Mouse (Mus musculus): ENCODE measurements at regions not wholly inside any gene's neighbourhood (a gene's known extent, or its start where the extent isn't known, plus 50 kb on each side); places are given as distances from the start of the nearest gene placed in this dataset.

DNA sequence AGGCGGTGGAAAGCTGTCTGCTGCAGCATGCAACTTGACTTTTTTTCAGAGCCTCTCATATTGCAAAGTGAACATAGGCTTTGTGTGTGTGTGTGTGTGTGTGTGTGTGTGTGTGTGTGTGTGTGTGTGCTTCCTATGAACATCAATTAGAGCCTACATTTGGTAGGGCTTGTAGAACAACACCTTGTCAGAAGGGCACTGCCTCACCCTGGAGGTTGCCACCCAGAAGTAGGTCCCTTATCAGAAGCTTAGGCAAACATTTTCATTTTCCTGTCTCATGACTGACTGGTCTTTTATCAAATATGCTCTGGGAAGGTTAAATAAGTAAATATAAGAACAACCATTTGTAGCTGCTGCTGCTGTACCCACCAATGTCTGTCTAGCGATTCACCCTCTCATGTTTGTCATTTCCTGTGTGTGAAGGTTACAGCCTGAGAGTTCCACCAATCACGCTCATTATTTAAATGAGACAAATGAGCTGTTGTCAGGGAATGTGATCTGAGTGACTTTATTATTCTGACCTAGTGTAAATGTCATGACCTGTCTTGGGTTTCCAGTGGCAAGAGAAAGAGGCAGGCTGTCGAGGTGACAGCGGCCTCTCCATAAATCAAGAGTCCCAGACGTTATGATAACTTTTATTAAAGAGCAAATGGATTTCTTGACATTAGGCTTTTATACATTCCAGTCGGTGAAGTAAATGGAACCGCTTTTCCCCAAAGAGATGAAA lies 310.1 kb downstream of the Irx1 start:
- DNase-seq: peak; percentile 8

DNA sequence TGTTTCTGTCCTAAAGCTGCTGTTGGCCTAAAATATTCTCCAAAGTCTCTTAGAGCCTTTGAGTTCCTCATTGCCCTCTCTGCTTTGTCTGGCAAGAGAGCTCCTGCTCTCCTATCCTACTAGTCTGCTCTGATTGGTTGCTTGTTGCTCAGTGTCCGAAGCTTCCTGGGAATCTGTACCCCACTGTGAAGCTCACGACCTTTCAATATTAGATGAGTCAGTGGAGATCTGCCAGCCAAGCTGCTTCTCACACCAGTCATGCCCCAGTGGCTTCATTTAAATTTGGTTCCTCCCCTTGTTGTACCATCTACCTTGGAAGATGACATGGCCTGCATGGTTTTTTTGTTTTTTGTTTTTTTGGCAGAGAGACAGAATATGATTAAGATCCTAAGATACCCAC lies 313.6 kb downstream of the Irx1 start:
- DNase-seq: no peak

DNA sequence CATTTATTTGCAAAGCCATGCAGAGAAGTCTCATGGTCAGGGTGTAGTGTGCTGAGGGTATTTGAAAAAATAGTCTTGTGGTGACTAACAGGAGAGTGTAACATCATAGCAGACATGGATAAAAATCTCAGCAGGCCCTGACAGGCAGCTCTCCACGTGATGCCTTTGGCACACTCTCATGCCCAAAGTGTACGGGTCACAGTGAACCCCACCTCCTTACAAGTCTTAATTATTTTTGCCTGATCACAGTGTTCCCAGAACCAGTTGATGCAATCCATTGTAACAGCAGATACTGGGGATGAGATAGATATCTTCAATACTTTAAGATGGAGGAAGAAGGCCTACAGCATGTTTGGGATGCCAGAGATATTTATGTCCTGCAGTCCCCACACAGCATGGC lies 314.5 kb downstream of the Irx1 start:
- DNase-seq: no peak

DNA sequence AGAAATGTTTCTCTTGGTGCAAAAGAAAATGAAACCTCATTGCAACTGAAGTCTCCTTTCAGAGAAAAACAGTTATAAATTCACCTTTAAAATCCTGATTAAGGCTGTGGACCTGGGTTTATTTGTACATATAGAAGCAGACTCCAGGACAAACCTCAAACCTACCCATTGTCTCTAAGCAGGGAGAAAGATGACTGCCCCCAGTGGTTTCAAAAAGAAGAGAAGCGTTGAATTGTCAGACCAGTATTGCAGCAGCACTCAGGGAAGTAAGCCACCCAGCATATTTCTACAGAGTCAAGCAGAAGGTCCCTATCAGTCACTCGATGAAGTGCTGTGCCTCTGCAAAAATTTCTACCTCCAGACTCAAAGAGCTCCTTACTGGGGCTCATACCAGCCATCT lies 332.1 kb downstream of the Irx1 start:
- DNase-seq: no peak

DNA sequence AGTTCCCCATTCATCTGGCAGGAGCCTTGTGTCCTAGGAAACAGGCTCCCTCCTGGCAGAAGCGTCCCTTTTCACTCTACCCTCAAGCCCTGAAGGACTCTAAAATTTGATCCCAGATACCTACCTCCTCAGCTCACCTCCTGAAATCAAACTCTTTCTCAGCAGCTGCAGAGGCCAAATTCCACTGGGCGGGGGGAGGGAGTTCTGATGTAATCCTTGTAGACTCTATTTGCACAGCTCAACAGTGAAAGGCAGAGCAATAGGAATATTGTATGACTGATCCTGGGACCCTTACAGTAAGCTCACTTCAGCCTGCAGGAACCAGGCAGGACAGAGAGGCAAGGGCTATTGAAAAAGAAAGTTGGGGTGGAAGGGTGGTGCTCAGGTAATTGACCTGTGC lies 346.3 kb downstream of the Irx1 start:
- no peak for DNase-seq

DNA sequence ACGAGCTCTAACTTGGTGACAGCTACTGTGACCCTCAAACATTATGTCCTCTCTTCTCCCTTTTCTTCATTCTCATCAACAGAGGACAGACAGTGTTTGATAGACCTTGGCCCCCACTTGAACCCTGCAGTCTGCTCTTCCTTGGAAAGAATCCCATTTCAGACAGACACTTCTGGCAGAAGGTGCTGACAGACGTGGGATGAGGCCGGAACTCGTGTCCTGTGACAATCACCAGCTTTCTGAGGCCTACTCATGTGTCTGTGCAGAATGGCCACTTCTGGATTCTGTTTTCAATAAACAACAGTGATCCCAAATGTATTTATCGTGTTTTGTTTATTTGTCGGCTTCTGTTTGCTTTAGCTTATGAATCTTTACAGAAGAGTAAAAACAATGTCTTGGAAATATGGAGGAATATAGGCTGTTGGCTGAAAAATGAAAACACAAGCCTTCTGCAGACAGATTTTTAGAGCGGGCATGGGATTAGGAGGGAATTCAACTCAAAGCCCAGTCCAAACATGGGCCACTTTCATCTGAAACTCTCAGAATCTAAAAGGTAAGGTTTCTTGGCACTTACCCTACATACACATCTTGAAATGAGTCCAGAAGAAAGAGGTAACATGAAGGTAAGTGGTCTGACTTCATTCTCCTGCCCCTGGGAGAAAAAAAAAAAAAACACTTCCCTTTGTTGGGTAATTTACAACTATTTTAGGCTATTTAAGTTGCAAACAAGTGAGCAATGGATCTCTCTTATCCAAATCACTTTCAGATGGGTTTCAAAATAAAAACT lies 350.9 kb downstream of the Irx1 start:
- no peak for DNase-seq

DNA sequence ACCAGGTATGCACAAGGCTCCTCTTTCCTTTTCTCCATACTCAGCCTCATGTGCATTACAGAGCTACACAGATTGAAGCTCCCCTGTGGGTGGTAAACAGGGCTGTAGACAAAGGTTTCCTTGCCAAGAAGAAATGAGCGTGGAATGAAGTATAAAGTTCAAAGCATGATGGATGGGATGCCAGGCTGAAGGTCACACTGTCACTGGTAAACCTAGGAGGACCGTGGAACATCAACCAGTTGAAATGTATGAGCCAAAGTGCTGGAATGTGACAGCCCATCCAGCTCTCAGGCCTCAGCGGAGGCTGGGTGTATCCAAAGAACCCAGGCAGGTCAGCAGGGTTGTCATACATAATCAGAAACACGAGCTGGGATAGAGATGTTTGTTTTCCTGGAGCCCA lies 381.0 kb downstream of the Irx1 start:
- no peak for DNase-seq

DNA sequence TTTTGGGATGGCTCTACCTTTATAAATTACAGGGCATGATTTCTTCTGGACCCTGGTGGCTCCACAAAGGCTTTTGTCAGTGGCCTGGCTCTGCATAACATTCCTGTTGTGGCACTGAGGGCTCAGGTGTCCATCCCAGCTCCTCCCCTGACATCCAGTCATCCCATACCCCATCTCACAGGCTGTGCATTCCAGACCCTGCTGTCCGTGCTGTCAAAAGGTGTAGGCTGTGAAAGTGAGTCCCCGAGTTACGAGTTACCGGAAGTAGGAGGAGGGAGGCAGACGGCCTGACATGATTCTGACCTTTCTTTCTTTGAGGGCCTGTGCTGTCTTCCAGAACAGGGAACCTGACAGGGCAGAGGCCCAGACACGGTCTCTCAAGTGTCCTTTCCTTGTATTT lies 397.6 kb downstream of the Irx1 start:
- no peak for DNase-seq

DNA sequence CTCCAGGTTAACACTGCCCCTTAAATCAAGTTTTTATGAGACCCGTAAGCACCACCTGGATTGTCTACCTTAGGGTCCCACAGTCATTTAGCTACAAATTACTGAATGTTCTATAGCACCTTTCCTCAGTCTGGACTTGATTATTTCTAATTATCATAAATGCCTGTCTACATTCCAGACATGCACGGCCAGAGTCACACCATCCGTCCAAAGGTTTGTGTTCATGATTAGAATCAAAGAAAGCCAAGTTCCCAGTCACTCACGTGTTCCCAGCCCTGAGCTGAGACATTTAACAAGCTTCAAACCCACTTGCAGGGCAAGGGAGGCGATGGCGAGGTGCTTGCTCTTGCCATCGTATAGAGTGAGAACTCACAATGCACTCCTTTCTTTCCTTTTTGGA lies 398.1 kb downstream of the Irx1 start:
- no peak for DNase-seq

DNA sequence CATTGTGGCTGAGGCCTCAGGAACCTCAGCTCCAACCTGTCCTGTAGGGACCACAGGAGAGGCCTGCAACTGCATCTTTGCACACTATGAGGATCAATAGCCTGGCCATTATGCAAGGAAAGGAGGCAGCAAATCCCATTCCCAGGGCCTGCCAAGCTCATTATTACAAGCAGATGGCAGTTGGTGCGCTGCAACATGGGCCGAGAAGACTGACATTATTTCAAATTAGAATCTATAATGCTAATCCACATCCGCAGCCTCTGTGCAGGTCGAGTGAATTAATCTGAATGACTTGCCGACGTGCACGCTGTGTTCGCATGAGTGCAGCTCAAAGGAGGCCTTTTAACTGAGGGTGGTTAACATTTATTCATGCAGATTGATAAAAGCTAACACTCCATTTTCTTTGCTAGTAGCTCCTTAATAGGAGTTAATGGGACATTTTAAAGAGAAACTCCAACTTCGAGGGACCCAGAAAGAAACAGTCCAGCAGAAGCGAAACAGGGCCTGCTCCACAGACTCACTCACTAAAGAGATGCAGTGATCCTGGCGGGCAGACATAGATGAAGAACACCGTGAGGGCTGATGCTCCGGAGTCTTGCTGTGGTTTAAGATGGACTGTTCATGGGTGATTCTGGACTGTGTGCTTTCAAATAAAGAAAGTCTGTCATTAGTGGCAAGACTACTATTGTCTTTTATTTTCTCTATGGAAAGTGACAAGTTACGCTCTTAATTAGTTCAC lies 404.9 kb downstream of the Irx1 start:
- DNase-seq: no peak

DNA sequence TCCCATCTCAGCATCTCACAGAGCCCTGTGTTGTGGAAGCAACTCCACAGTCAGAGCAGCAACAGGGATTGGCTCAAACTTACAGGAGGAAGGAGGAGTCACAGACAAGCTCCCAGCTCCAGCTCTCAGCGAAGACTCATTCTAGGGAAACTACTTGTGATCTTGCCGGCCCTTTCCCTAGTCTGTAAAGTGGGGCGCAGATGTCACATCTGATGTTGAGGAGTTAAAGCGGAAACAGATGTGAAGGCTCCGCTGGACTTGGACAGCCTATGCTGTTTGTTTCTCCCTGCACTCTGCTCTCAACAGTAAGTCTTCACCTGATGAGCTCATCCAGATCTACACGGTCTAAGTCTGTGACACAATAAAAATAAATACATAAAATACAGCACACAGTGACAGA lies 408.1 kb downstream of the Irx1 start:
- DNase-seq: no peak

DNA sequence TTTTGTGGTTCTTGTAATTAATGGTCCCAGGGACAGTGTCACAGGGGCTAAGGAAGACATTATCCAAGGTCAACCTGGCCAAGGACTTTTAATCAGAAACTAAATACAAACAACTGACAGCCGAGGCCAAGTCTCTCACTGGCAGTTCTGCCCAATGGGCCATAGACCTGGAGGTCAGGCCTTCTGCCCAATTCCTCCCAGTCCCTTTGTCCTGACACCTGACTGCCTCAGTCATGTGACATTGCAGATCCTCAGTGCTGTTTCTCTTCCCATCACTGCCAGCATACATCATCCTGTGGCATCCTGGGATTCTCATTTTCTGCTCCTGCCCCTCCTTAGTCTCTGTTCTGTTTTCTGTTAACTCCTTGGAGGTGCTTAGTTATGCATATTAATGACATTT lies 413.4 kb downstream of the Irx1 start:
- no peak for DNase-seq

DNA sequence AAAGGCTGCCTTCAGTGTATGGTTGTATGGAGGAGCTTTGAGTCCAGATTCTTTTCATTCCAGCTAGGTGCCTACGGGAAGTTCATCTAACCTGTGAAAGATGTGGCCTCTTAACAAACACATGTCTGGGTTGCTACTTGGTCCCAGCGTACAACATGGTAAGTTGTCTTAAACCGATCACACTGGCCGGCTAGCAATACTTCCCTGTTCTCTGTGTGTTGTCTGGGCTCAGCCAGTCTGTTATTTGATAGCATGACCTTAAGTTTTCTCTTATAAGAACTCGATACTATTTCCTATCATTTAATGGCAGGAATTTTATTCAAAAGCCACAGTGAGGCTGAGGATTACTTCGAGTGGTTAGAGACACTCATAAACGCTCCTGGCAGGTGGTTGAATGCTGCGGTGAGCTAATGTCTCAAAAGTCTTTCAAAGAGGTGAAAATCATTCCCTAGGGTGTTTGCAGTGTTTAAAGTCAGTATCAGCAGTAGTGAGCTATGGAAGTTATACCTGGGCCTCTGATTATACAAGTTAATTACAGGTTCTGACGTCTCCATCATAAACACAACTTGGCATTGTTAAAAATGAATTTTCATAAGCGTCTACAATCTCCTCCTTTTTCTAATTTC lies 414.2 kb downstream of the Irx1 start:
- DNase-seq: no peak

DNA sequence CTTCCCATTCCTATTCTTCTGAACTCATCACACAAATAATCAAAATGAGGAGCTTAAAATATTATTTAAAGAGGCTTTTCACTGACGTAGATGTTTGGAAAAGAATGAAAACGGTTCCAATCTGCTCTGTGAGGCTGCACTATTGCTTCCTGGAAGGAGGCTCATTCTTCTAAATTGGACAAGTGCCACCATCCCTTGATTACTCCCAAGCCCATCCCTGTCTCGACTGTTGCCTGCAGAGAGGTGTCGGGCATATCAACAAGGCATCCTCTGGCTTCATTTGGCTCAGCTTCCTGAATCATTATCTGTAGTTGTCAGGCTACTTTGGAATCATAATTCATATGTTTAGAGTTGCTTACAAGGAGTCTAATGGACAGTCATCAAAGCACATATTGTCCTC lies 425.3 kb downstream of the Irx1 start:
- no peak for DNase-seq

DNA sequence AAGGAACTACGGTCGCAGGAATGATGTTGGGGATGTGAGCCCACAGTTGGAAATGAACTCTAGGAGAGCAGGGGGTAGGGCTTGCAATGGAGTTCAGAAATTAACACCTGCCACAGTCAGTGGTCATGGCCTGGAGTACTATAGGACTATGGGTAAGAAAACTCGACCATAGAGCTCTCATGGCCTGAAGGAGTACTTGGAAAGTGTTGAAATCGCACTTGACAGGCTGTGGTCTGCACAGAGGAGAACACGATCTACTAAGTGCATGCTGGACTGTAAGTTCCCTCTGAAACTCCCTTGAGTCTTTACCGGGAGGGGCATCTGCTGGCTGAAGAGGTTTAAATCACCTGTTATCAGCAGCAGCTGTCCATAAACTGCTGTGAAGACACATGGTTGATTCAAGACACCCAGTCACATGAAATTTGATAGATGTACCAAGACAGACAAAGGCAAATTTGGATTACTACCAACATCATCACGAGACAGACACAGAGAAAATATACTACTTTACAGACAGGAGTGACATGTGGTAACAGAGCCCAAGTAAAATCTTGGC lies 430.6 kb downstream of the Irx1 start:
- DNase-seq: no peak

DNA sequence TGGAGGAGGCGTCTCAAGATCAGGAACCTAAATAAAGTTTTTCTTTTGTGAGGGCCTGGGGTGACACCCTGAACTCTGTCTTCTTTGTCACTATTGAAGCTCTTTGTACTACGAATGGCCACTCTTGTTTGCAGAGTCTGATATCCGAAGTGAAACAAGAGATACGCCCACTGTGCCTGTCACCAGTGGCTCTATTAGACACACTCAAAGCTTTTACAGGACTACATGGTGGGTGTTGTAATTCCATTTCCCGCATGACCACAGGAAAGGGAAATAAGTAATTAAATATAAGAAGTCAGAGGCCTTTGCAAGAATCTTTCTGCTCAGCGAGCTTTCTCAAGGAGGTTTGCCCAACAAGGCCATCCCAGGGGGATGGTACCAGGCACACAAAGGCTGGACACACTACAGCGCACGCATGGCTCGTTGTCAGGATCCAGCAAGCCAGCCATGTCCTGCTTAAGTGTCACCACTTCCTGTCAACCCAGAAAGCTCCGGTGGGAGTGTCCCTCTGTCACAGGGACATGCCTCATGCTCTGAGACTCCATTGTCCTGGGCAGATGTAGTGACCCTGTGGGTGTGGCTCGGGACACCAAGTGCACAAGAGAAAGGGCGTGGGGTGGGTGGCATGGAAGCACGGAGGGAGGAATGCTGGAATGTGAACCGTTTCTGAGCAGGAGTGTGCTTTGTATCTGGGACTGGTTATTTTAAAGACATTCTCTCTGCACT lies 434.0 kb downstream of the Irx1 start:
- DNase-seq: no peak

DNA sequence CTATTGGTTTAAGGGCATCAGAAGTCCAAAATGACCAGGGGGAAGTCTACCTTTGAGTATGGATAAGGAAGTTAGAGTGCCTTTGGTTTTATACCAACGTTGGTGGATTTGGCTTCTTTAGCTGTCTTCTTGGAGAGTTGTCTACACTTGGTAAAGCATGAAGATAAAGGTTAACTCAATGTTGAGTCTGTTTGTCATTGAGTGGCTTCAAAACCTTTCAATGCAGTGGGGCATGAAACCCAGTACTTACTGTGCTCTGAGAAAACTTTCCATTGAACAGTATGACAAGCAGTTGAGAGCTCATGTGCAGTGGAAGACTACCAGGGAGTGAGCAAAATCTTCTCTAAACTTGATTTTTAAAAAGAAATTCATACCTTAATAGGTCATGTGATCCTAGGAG lies 445.7 kb downstream of the Irx1 start:
- DNase-seq: no peak

DNA sequence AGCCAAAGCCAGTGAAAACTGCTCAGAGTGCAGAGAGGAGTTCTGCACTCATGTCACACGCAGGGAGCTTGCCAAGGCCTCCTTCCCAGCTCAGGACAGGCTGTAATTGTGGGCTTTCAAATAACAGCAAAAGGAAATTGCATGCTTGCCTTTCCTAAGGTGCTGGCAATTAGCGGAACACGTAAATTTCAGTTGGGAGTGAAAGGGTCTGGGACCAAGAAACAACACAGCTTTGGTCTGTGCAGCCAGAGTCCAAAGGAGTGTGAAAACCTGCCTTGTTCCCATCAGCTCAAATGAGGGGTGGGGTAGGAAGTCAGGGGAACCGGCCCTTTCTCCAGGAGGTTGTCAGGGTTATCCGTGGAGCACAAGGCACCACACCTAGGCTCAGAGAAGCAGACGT lies 450.3 kb downstream of the Irx1 start:
- no peak for DNase-seq

DNA sequence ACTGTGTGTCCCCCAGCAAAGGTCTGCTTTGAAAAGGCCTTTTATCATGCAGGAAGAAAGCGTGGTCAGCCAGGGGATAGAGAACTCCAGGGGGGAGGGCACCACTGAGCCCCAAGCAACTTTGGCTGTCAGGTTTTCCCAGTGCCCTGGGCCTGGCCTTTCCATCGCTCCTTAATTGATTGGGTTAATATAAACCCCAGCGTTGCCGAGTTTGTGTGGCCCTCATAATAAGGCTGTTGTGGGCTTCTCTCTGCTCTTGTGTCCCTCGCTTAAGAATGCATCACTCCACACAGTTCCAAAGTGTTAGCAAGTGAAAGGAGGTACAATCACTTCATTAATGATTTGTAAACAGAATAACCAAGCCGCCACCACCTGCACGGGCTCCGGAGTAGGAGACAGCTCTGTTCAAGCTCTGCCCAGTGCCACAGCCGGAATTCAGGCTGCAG lies 455.5 kb downstream of the Irx1 start:
- no peak for DNase-seq

DNA sequence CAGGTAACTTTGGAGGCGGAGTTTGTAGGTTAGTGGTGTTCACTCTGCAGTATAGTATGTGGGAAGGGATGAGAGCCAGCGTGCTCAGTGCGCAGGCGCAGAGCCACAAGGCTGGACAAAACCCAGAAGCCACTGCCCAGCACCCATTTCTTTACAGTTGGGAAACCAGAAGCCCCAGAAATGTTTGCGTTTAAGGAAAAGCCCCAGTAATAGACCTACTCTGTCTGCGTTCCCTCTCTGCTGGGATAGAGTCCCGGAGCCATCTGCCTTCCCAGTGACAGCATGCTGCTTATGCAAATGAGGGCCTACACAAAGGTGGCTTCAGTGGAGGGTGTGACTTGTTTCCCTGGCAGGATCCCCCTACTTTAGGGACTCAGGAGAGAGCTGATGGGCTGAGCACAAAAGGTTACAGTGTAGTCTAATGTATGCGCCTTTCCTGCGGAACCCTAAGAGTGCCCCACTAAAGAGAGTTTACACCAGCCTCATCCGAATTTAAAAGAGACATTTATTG lies 456.0 kb downstream of the Irx1 start:
- no peak for DNase-seq

DNA sequence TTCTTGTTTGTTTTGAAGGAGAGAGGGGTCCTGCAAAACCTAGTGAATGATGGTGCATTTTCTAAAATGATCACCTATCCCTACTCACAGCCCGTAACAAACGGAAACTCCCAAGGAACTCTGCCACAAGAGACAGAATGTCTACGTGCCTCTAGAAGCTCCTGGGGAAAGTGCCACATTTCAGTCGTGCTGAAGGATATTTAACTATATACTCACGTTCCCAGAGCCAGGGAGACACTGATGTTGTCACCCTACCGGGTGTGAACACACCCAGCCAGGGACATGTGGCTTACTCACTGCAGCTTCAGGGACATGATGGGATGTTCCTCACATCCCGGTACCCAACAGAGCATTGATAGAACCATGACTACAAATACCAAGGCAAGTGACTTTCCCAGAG lies 456.7 kb downstream of the Irx1 start:
- no peak for DNase-seq

DNA sequence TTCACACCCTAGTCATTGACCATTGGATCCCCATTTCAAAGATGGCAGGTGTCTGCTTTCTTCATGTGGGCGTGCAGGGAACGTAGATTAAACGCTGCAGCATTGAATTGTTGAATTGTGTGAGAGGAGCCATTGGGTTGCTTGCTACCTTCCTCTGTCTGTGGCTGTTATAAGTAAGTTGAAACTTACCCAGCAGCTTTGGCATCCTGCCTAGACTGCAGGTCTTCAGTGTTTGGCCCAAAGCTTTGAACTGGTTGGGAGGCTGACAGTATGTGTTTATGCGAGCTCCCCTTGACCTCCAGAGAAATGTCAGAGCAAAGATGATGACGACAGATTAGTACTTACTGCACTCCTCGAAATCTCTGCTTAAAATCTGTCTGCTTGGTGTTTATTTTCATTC lies 473.8 kb downstream of the Irx1 start:
- DNase-seq: no peak

All from gastrocnemius, postnatal 25 days (tissue).